ENCODE assay signal across 8 mouse cellular contexts in genomic region chr13:73936938-73937320, GRCm38 (mm10). TPM values are rescaled to one million over a fixed set of nuclear protein-coding genes. Genes with fewer than 3 reads are reported as not detected.
DNase-seq lines count a peak whose midpoint lies in the region; ATAC-seq lines count a peak whose summit lies in the region.

No protein-coding gene starts in this region.

- intact Hi-C loops in heart, postnatal 10 days (cut with DNase I), result no loop called here
- intact Hi-C loops in gastrocnemius, postnatal 36 days (cut with DNase I), result no loop called here

- WGBS in heart, embryonic 16.5 days, result 12% methylated on average over 5 of the region's 5 CpGs
- WGBS in forebrain, embryonic 15.5 days, result 13% methylated on average over 5 of the region's 5 CpGs

- H3K9ac ChIP-seq in heart, embryonic 16.5 days (ENCODE audit: low read length), result peak overlapping the region; percentile 79
- peak overlapping the region; percentile 80 for H3K9ac ChIP-seq in forebrain, embryonic 15.5 days (replicated peaks)

- DNase-seq in heart, postnatal 10 days, result no peak
- DNase-seq in Muller cell, postnatal 12 days (ENCODE audit: inconsistent ontology term), result peak; percentile 3
- DNase-seq in gastrocnemius, postnatal 36 days, result no peak
- no peak for DNase-seq in layer of hippocampus, adult 8-10 months (ENCODE audit: low spot score in 2 of 2)
- no peak for DNase-seq in spleen, postnatal 10 days (ENCODE audit: low spot score in 2 of 2)

- peak overlapping the region; percentile 80 for H3K4me3 ChIP-seq in heart, embryonic 16.5 days (ENCODE audit: low read length)
- peak overlapping the region; percentile 86 for H3K4me3 ChIP-seq in forebrain, embryonic 15.5 days

- H3K4me2 ChIP-seq in heart, embryonic 16.5 days (ENCODE audit: low read depth, low read length), result peak overlapping the region; percentile 61
- H3K4me2 ChIP-seq in forebrain, embryonic 15.5 days (replicated peaks), result peak overlapping the region; percentile 88

- peaks cover 15% of the 10 kb centered on the region for H3K36me3 ChIP-seq in heart, embryonic 16.5 days (ENCODE audit: control insufficient read depth, insufficient read depth)
- peaks cover 22% of the 10 kb centered on the region for H3K36me3 ChIP-seq in forebrain, embryonic 15.5 days

- no peak; the same call in 1 of the 2 replicates for ATAC-seq in heart, embryonic 16.5 days (replicated peaks; ENCODE audit: extremely low read depth, insufficient read depth, low FRiP score)
- no peak; the same call in 1 of the 2 replicates for ATAC-seq in forebrain, embryonic 15.5 days (replicated peaks)
- peak; percentile 4; the same call in 1 of the 2 replicates for ATAC-seq in megakaryocyte progenitor cell, adult 5-6 weeks (replicated peaks; ENCODE audit: poor library complexity)

- H3K27me3 ChIP-seq in heart, embryonic 16.5 days (ENCODE audit: control insufficient read depth, insufficient read depth, low read length), result no peaks in the 10 kb centered on the region
- H3K27me3 ChIP-seq in forebrain, embryonic 15.5 days, result no peaks in the 10 kb centered on the region

- H3K27ac ChIP-seq in heart, embryonic 16.5 days (ENCODE audit: low read length), result no peak overlapping the region
- H3K27ac ChIP-seq in forebrain, embryonic 15.5 days (replicated peaks), result no peak overlapping the region

- no peaks in the 10 kb centered on the region for H3K9me3 ChIP-seq in heart, embryonic 16.5 days (replicated peaks; ENCODE audit: control insufficient read depth, low read length)
- no peaks in the 10 kb centered on the region for H3K9me3 ChIP-seq in forebrain, embryonic 15.5 days

- peaks cover 8% of the 10 kb centered on the region for H3K4me1 ChIP-seq in heart, embryonic 16.5 days (ENCODE audit: control insufficient read depth, insufficient read depth, low read length)
- H3K4me1 ChIP-seq in forebrain, embryonic 15.5 days, result peaks cover 14% of the 10 kb centered on the region

RNA-seq across cellular contexts. Expression of gene Trip13, which starts 0.7 kb away (rescaled TPM):
- 25.1 and 27.3 TPM in 2 replicates for polyA plus RNA-seq in heart, embryonic 16.5 days (2015; fragmentation: Nextera tagmentation; extraction: Ambion mirVana)
- 1 to 10 TPM; 3.0 to 4.0 TPM for total RNA-seq in heart, postnatal 10 days (2021)
- polyA plus RNA-seq in forebrain, embryonic 15.5 days (2015; fragmentation: Nextera tagmentation; extraction: Ambion mirVana), result 20.6 and 21.0 TPM in 2 replicates
- total RNA-seq in megakaryocyte progenitor cell, adult 5-6 weeks (2015), result 60.1 and 62.4 TPM in 2 replicates
- total RNA-seq in megakaryocyte progenitor cell, adult 5-6 weeks (2017), result 49.5 and 60.7 TPM in 2 replicates
- under 1 TPM in 1 of 2 experiments, not detected in 1; 0.13 TPM for total RNA-seq in gastrocnemius, postnatal 36 days (2021)
- total RNA-seq in layer of hippocampus, adult 8-10 months (2022), result 1 to 10 TPM in 1 of 4 experiments, under 1 TPM in 3; 0.34 to 2.2 (median 0.65) TPM

RNA-seq across cellular contexts. Expression of gene Brd9, which starts 0.7 kb away (rescaled TPM):
- polyA plus RNA-seq in heart, embryonic 16.5 days (2015; fragmentation: Nextera tagmentation; extraction: Ambion mirVana), result 36.4 and 38.1 TPM in 2 replicates
- 10 to 100 TPM; 30.9 to 32.1 TPM for total RNA-seq in heart, postnatal 10 days (2021)
- 96.6 and 98.0 TPM in 2 replicates for polyA plus RNA-seq in forebrain, embryonic 15.5 days (2015; fragmentation: Nextera tagmentation; extraction: Ambion mirVana)
- total RNA-seq in megakaryocyte progenitor cell, adult 5-6 weeks (2015), result 50.8 and 54.4 TPM in 2 replicates
- total RNA-seq in megakaryocyte progenitor cell, adult 5-6 weeks (2017), result 99.9 and 112 TPM in 2 replicates
- 10 to 100 TPM in 1 of 2 experiments, 1 to 10 TPM in 1; 8.3 to 11.0 TPM for total RNA-seq in gastrocnemius, postnatal 36 days (2021)
- total RNA-seq in layer of hippocampus, adult 8-10 months (2022), result 100 to 1,000 TPM; 107 to 121 (median 112) TPM

RNA-seq across cellular contexts. Expression of gene Zdhhc11, which starts 26.7 kb away (rescaled TPM):
- polyA plus RNA-seq in heart, embryonic 16.5 days (2015; fragmentation: Nextera tagmentation; extraction: Ambion mirVana), result not detected in 2 replicates
- total RNA-seq in heart, postnatal 10 days (2021), result not detected
- not detected in 2 replicates for polyA plus RNA-seq in forebrain, embryonic 15.5 days (2015; fragmentation: Nextera tagmentation; extraction: Ambion mirVana)
- not detected in 2 replicates for total RNA-seq in megakaryocyte progenitor cell, adult 5-6 weeks (2015)
- not detected in 2 replicates for total RNA-seq in megakaryocyte progenitor cell, adult 5-6 weeks (2017)
- not detected for total RNA-seq in gastrocnemius, postnatal 36 days (2021)
- not detected for total RNA-seq in layer of hippocampus, adult 8-10 months (2022)

Comparison
In these comparisons a context has a peak if more than half of its experiments do, and no peak if none do; other contexts are left out.
1. RNA of gene Trip13, which starts 0.7 kb away (total RNA-seq): 49.5 to 62.4 TPM in megakaryocyte progenitor cell, adult 5-6 weeks; 3.0 to 4.0 TPM in heart, postnatal 10 days, 0.34 to 2.2 TPM in layer of hippocampus, adult 8-10 months and 0.13 TPM in gastrocnemius, postnatal 36 days; every median in the first group is over 10 times any median in the second.